Mouse (Mus musculus): ENCODE results near the gene Degs1. TPM values are rescaled to one million over a fixed set of nuclear protein-coding genes. Genes with fewer than 3 reads are reported as not detected.

The Degs1 gene
- total RNA-seq, 2 experiments from 2014 or later: 89.4 to 102 TPM

DNA sequence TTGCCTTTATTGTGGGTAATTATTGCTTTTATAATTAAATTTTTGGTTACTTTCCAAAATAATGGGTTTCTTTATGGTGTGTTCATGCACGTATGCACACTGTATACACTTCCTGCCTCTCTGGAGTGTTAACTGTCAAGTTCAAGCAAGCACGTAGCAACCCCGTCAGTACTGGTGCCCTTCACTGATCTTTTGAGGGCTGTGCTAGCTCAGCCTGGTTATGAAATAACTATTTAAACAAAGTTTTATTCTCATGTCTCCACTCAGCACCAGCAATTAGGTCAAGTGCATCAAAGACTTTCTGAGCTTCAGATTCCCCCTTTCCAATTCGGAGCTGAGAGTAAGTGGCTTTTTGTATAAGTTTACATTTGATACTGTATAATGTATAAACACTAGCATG is 53.2 kb downstream of the Degs1 start:
- intact Hi-C loops (cut with DNase I): no loop called here
- DNase-seq: no peak

DNA sequence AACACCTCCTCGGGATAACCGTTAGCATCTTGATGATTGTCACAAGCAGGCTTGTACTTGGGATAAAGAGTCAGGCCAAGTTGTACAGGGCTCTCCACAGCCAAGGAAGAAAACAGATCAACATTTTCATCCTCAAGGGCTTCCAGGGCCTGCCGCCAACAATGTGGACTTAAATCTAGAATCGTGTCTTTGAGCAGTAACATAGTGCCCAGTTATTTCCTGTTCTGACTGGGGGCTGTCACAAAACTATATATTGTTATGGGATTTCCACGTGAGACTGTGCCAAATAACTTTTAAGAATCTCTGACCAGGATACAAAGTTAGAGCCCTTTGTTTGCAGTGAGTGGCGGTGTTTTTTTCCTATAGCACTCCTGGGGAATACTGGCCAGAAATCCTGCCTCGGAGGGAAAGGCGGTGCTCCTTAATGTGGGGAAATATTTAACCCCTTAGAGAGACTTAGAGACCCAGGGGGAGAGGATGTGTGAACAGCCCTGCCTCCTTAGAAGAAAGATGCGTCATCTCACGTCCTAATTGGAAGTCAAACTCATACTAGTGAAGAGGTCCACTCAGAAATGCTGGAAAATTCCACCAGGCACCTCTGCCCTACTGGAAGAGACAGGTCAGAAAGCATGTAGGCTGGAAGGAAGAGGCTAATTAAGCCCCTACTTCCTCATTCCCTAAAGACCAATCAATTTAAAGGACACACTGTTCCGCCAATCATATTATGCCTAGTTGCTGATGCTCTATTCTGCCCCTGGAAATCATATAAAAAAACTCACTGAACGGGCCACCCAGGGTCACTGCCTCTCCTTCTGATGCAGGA is 55.3 kb downstream of the Degs1 start:
- peak; percentile 23 for DNase-seq
- intact Hi-C loops (cut with DNase I): no loop called here

DNA sequence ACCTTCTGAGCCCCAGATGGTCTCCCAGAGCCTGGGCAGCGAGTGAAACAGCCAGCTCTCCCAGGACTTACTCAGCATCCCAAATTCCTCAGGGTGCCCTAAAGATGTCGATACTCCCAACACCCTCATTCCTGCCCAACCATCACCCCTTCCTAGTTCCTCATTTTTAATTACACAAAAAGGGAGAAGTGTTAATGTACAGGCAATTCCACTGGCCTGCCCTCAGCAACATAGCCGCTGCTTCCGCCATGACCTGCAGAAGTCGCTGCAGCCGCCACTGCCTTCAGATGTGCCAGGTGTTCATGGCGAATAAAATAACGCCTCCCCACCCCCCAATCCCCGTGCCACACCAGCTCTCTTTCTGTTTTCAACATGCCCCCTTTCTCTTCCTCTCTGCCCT is 56.3 kb downstream of the Degs1 start:
- no peak for DNase-seq
- intact Hi-C loops (cut with DNase I): no loop called here

Other genes with a start within 250 kb of the Degs1 start
- 10 to 100 TPM; 48.1 to 49.0 TPM for gene Srp9, start 158.1 kb downstream of the Degs1 start, total RNA-seq (2021)
- not detected for gene Vmn1r1, start 118.3 kb downstream of the Degs1 start, total RNA-seq (2021)
- 10 to 100 TPM; 23.5 to 26.1 TPM for gene Fbxo28, start 58.8 kb upstream of the Degs1 start, total RNA-seq (2021)
- gene Trp53bp2, start 126.4 kb upstream of the Degs1 start, total RNA-seq (2021): 10 to 100 TPM; 17.2 to 20.3 TPM
- gene Capn2, start 234.8 kb upstream of the Degs1 start, total RNA-seq (2021): 10 to 100 TPM; 87.8 to 91.2 TPM